Mouse (Mus musculus) limb, embryonic 15.5 days (tissue): ENCODE results near the gene E4f1. TPM values are rescaled to one million over a fixed set of nuclear protein-coding genes. Genes with fewer than 3 reads are reported as not detected.
A peak's percentile ranks its signal among the peaks of the same experiment; 100 is the strongest.
"Not testable (repeated sequence)": the region's sequence is repeated elsewhere in the genome, so short reads cannot be mapped to it uniquely, and the experiment has no call there.

Experiments used
- ATAC-seq: fragments of 200-750 bp; cut with Nextera tagmentation; 2 replicates; pipeline ENCODE4 v1.8.0; 2017; ENCODE audit warnings: low read depth, moderate TSS enrichment; ENCODE audit not compliant: insufficient number of reproducible peaks, low FRiP score, low TSS enrichment
- H3K27ac ChIP-seq: fragments of 300-500 bp; sonication (generic); 2 replicates; pipeline ENCODE4 v1.5.1; 2015; ENCODE audit warnings: moderate library complexity, mild to moderate bottlenecking, inconsistent platforms
- H3K27me3 ChIP-seq: fragments of 300-500 bp; sonication (generic); 2 replicates; pipeline ENCODE4 v1.6.1; 2015; ENCODE audit warnings: inconsistent platforms
- H3K36me3 ChIP-seq: fragments of 300-500 bp; sonication (generic); 2 replicates; pipeline ENCODE4 v1.6.1; 2015; ENCODE audit warnings: inconsistent platforms
- H3K4me1 ChIP-seq: fragments of 300-500 bp; sonication (generic); 2 replicates; pipeline ENCODE4 v1.6.1; 2015; ENCODE audit warnings: inconsistent platforms
- H3K4me2 ChIP-seq: fragments of 300-500 bp; sonication (generic); 2 replicates; pipeline ENCODE4 v1.6.1; 2015; ENCODE audit warnings: mild to moderate bottlenecking, inconsistent platforms
- H3K4me3 ChIP-seq: fragments of 300-500 bp; sonication (generic); 2 replicates; pipeline ENCODE4 v1.5.1; 2015; ENCODE audit warnings: mild to moderate bottlenecking, inconsistent platforms
- H3K9ac ChIP-seq: fragments of 300-500 bp; sonication (generic); 2 replicates; pipeline ENCODE4 v1.6.1; 2015; ENCODE audit warnings: inconsistent platforms
- H3K9me3 ChIP-seq: fragments of 300-500 bp; sonication (generic); 2 replicates; pipeline ENCODE4 v1.6.1; 2016; ENCODE audit warnings: inconsistent platforms
- WGBS: fragments of 180-500 bp; shearing (Covaris S2); methylation state at CpG from one replicate; pipeline ENCODE4 v1.1.7; 2015; 5-methylcytosine and 5-hydroxymethylcytosine counted together
- polyA plus RNA-seq: library from polyadenylated mRNA; unstranded; fragments of >200 nt; fragmentation: Nextera tagmentation; extraction: Ambion mirVana; gene quantifications from 2 replicates; pipeline ENCODE4 v1.2.1, GENCODE M21; 2015

The E4f1 gene
- polyA plus RNA-seq, 1 experiment from 2014 or later, result 37.5 TPM

DNA sequence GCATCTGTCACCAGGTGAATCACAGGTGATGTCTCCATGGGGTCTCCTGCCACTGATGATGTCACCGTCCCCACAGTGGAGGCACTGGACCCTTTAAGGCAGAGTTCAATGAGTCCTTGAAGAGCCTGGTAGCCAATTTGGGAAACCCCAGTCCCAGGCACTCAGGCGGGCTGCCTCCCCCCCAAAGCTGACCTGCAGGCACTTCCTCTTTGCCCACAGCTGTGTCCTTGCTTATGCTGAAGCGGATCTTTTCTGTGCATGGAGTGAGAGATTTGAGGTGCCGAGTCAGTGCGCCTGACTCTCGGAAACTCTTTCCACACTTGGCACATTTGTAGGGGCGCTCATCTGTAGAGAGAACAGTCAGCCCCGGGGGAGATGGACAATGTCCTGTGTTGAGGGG, 23.5 kb downstream of the E4f1 start:
- Histone ChIP-seq H3K9ac (no peak overlapping the region), H3K27me3 (no peaks in the 10 kb centered on the region), H3K36me3 (peaks cover 97% of the 10 kb centered on the region), H3K4me3 (no peak overlapping the region), H3K4me1 (0 out of 2 replicates have a peak, but pooled peaks cover 3% of the 10 kb centered on the region), H3K27ac (no peak overlapping the region), H3K4me2 (no peak overlapping the region), H3K9me3 (no peaks in the 10 kb centered on the region)
- WGBS, result 93% methylated on average over 8 of the region's 8 CpGs
- no peak for ATAC-seq

DNA sequence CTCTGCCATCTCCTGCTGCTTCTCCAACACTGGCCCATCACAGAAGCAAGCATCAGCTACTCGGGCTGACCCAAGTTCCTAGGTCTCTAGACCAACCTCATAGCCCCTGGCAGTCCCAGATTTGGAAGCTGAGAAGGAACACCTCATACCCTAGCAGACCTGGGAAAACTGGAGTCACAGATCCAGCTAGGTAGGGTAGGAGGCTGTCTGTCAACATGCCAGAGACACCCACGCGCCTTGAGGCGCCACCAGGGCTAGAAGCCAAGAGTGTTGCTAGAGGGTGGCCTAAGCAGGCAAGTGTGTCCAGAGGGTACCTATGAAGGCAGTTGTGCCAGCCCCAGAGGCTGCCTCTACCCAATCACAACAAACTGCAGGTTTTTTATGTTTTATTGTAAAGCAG, 26.7 kb downstream of the E4f1 start:
- Histone ChIP-seq H3K4me3 (no peak overlapping the region), H3K27me3 (no peaks in the 10 kb centered on the region), H3K36me3 (peaks cover 96% of the 10 kb centered on the region), H3K4me2 (no peak overlapping the region), H3K4me1 (0 out of 2 replicates have a peak, but pooled peaks cover 3% of the 10 kb centered on the region), H3K9ac (no peak overlapping the region), H3K27ac (no peak overlapping the region), H3K9me3 (no peaks in the 10 kb centered on the region)
- ATAC-seq, result no peak
- 83% methylated on average over 4 of the region's 4 CpGs for WGBS

DNA sequence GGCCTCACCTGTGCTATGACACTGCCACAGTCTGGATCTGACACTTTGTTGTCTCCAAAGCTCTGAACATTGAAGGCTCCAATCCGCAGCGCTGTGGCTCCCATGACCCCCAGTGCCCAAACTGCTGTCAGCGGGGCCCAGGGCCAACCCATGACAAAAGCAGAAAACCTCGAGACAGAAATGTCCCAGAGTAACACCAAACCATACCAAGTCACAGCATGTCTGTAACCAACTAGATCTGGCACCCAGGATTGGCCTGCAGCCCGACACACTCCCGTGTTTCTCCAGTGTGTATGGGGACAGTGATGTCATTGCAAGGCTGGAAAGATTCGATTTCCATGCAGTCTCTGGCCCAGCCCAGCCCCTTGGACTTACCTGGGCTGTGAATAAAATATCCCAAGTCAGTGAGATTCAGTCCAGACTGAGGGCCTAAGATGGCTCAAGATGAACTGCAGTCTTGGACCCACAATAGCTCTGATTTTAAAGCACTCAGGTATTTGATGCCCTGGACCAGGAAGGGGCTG, 27.4 kb downstream of the E4f1 start, which contains the start of gene Dnase1l2:
Dnase1l2 (minus strand) TSS at position 474 of the 524 bp plus-strand sequence.
- Histone ChIP-seq H3K36me3 (peaks cover 96% of the 10 kb centered on the region), H3K4me3 (no peak within 1 kb of the TSS), H3K9ac (no peak within 1 kb of the TSS), H3K27ac (no peak within 1 kb of the TSS), H3K4me2 (no peak within 1 kb of the TSS), H3K9me3 (no peaks in the 10 kb centered on the region), H3K4me1 (no peaks in the 10 kb centered on the region), H3K27me3 (no peaks in the 10 kb centered on the region)
- WGBS, result 69% methylated on average over 7 of the region's 7 CpGs
- ATAC-seq, result no peak

DNA sequence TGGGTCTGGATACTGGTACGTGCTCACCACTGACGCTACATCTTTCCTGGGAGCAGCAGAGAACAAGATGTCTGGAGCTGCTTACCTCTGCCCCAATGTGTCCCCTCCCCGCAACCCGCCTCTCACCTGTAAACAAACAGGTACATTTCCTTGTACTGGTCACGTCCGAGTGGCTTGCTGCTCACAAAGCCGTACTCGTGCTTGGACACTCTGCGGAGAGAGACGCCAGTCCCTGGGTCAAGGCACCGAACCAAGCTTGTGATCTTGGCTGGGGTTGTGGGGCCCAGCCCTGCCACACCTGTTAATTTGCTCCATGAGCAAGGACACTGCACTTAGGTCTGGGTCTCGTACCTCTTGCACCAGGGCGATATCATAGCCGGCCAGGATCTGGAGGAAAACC, 28.0 kb downstream of the E4f1 start:
- ATAC-seq, result no peak
- Histone ChIP-seq H3K27me3 (no peaks in the 10 kb centered on the region), H3K4me1 (no peaks in the 10 kb centered on the region), H3K9me3 (no peaks in the 10 kb centered on the region), H3K27ac (no peak overlapping the region), H3K4me2 (no peak overlapping the region), H3K4me3 (no peak overlapping the region), H3K9ac (no peak overlapping the region), H3K36me3 (peaks cover 95% of the 10 kb centered on the region)
- 89% methylated on average over 14 of the region's 14 CpGs for WGBS

DNA sequence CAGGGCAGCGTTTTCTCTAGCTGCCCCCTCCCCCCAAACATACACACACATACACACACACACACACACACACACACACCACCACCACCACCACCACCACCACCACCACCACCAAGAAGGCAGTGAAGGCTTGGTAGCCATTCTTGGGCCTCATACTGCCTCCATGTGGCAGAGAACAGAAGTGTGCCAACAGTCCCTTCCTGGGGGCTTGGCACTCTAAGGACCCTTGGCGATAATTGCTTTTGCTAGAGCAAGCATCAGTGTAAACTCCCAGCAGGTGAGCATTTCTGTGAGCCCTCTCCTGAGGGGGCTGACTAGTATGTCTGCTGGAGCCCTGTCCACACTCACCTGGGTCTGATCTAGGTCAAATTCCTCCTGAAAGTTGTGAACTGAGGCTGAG, 29.0 kb downstream of the E4f1 start:
- Histone ChIP-seq H3K27ac (no peak overlapping the region), H3K36me3 (peaks cover 91% of the 10 kb centered on the region), H3K4me1 (no peaks in the 10 kb centered on the region), H3K9ac (no peak overlapping the region), H3K9me3 (no peaks in the 10 kb centered on the region), H3K4me3 (no peak overlapping the region), H3K27me3 (no peaks in the 10 kb centered on the region), H3K4me2 (no peak overlapping the region)
- no peak for ATAC-seq
- 38% methylated on average over 2 of the region's 2 CpGs for WGBS

DNA sequence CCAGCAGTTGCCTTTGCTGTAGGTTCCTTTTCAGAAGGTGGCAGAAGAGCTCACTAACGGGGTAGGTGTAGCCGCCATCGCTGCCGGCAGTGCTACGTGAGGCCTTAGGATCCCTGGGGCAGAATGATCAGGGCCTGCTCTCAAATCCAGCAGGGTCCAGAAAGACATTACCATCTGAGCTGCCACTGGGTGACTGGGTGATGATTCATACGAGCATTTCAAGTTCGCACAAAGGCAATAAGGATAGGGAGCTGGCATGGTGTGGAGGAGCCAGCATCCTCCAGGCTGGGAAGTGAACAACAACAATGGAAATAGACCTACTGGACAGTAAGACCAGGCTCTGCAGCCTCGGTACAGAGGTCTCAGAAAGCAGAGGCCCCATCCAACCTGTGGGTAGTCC, 29.7 kb downstream of the E4f1 start:
- Histone ChIP-seq H3K9ac (no peak overlapping the region), H3K27me3 (no peaks in the 10 kb centered on the region), H3K4me3 (no peak overlapping the region), H3K4me1 (no peaks in the 10 kb centered on the region), H3K4me2 (no peak overlapping the region), H3K27ac (no peak overlapping the region), H3K9me3 (no peaks in the 10 kb centered on the region), H3K36me3 (peaks cover 91% of the 10 kb centered on the region)
- WGBS, result 88% methylated on average over 8 of the region's 8 CpGs
- ATAC-seq, result no peak

DNA sequence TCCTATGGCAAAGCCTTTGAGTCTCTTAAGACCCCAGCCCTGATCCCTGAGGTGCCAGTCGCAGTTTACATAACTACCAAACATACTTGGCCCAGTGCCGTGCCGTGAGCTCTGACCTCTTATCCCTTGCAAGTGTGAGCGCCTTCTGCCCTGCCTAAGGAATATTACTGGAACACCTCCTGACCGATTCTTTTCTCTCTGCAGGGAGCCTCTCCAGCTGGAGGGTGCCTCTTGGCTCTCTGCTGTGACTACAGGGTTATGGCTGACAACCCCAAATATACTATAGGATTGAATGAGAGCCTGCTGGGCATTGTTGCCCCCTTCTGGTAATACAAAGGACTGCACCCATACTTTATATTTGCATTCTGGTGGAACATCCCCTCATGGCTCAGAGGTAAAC, 33.1 kb downstream of the E4f1 start:
- Histone ChIP-seq H3K27me3 (no peaks in the 10 kb centered on the region), H3K4me2 (no peak overlapping the region), H3K36me3 (peaks cover 78% of the 10 kb centered on the region), H3K4me1 (no peaks in the 10 kb centered on the region), H3K4me3 (no peak overlapping the region), H3K9me3 (no peaks in the 10 kb centered on the region), H3K9ac (no peak overlapping the region), H3K27ac (no peak overlapping the region)
- 74% methylated on average over 5 of the region's 5 CpGs for WGBS
- no peak for ATAC-seq

DNA sequence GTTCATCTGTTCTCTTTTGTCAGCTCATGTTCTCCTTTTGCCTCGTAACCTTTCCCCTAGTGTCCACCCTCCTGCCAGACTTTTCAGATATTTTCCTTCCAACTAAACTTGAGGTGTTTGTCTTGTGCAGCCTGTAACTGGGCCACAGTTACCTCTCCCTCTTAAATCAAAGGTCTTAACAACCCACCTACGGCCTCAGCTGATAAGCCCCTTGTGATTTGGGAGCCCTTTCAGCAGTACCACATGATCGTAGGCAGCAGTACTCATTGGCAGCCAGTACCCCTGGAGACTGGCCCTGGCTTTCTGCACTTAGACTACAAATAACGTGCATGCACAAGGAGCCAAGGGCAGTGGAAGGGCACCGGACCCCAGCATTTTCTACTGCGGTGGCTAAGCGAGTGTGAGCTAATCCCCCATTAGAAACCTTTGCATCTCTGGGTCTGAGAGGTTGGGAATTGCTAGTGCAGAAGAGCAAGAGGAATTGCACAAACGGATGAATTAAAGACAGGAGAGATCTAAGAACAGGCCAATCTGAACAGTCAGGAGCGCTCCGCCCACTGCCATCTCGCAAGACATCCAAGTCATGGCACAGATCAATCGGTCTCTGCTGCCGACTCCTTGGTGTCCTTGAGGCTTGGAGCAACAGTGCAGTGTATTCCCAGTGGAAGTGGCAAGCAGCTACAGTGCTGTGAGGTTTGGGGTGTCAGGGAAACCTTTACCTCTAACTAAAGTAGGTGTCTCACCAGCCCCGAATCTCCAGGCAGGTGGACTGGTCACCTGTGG, 40.7 kb downstream of the E4f1 start:
- peaks cover 19% of the 10 kb centered on the region for H3K4me1 ChIP-seq
- H3K27me3 ChIP-seq, result no peaks in the 10 kb centered on the region
- H3K4me2 ChIP-seq, result no peak overlapping the region
- H3K4me3 ChIP-seq, result no peak overlapping the region
- no peak overlapping the region for H3K27ac ChIP-seq
- H3K9ac ChIP-seq, result no peak overlapping the region
- 83% methylated on average over 14 of the region's 14 CpGs for WGBS
- no peaks in the 10 kb centered on the region for H3K9me3 ChIP-seq
- peaks cover 24% of the 10 kb centered on the region for H3K36me3 ChIP-seq
- ATAC-seq, result no peak

DNA sequence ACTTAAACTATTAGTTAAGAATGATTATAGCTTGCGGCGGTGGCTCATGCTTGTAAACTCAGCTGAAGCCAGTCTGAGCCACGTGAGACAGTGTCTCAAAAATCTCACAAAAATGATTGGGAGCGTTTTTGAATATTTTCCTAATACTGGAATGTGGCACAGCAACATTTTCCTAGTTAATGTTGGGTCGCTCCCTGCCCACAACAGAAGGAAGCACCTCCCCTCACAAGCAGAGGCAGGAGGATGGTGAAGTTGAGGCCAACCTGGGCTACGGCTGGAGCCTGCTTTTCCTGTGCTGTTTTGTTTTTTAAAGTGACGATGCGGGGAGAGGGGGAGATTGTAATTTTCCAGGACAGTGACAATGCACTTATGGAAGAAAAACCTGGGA, 42.9 kb downstream of the E4f1 start:
- WGBS, result 4% methylated on average over 8 of the region's 8 CpGs
- no peak for ATAC-seq
- no peaks in the 10 kb centered on the region for H3K27me3 ChIP-seq

DNA sequence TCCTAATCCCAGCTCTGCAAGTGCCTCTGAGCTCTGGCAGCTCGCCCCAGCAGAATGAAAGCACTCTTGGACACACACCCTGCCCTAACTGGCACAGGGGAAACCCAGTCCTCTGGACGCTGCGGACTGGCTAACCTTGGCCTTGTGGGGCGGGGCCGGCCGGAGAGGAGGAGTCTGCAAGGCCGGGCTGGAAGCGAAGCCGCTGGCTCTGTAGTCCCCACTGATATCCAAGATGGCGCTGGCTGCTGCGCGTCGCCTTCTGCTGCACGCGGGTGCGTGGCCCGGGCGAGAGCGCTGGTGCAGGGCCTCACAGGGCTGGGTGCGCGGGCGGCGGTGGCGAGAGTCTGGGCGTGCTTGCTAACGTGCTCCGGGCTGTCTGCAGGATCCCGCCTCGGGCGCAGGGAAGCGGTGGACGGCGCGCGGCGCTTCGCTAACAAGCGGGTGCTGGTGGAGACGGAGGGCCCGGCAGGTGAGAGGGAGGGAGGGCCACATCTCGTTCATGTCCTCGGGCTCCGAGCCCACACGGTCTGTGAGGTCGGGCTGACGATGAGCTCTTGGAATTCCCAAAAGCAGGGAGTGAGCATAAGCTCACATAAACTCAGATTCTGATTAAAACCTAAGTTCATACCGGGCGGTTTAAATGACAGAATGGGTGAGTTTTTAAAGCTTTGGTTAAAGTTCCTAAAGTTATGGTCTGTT, 43.5 kb downstream of the E4f1 start, which contains the start of gene Eci1:
Eci1 (plus strand) TSS at position 171 of the 699 bp plus-strand sequence.
- peak; percentile 95 for ATAC-seq
- WGBS, result under 1% methylated on average over 48 of the region's 48 CpGs

More for the DNA sequence above, 42.9 kb downstream of the E4f1 start:
- H3K27ac ChIP-seq, result peak overlapping the region; percentile 98
- H3K4me2 ChIP-seq, result peak overlapping the region; percentile 68
- peak overlapping the region; percentile 85 for H3K9ac ChIP-seq
- peak overlapping the region; percentile 73 for H3K4me3 ChIP-seq
- peaks cover 34% of the 10 kb centered on the region for H3K36me3 ChIP-seq
- H3K9me3 ChIP-seq, result no peaks in the 10 kb centered on the region
- H3K4me1 ChIP-seq, result peaks cover 19% of the 10 kb centered on the region

DNA sequence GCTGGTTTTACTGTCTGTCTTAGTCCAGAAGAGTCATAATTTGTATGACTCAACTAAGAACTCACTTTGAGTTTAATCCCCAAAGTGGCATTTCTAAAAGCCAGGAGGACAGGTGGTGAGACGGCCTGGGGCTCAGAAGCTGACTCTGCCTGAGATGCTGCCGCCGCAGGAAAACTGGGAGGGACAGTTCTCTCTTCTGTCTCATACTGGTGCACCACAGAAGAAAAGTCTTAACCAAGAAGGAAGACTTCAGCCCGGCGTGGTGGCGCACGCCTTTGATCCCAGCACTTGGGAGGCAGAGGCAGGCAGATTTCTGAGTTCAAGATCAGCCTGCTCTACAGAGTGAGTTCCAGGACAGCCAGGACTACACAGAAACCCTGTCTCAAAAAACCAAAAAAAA, 44.2 kb downstream of the E4f1 start:
- 82% methylated on average over 7 of the region's 7 CpGs for WGBS
- Histone ChIP-seq H3K27ac (peak overlapping the region; percentile 98), H3K4me1 (peaks cover 18% of the 10 kb centered on the region), H3K9me3 (no peaks in the 10 kb centered on the region), H3K36me3 (peaks cover 46% of the 10 kb centered on the region), H3K4me3 (peak overlapping the region; percentile 73), H3K27me3 (no peaks in the 10 kb centered on the region), H3K9ac (no peak overlapping the region), H3K4me2 (peak overlapping the region; percentile 68; the same call in 1 of the 2 replicates)
- ATAC-seq, result no peak

More for the DNA sequence above, 43.5 kb downstream of the E4f1 start, which contains the start of gene Eci1:
- Histone ChIP-seq H3K27me3 (no peaks in the 10 kb centered on the region), H3K27ac (peak within 1 kb of the TSS; percentile 98), H3K4me1 (peaks cover 19% of the 10 kb centered on the region), H3K36me3 (peaks cover 39% of the 10 kb centered on the region), H3K9ac (peak within 1 kb of the TSS; percentile 85), H3K9me3 (no peaks in the 10 kb centered on the region), H3K4me3 (peak within 1 kb of the TSS; percentile 73), H3K4me2 (peak within 1 kb of the TSS; percentile 68)

DNA sequence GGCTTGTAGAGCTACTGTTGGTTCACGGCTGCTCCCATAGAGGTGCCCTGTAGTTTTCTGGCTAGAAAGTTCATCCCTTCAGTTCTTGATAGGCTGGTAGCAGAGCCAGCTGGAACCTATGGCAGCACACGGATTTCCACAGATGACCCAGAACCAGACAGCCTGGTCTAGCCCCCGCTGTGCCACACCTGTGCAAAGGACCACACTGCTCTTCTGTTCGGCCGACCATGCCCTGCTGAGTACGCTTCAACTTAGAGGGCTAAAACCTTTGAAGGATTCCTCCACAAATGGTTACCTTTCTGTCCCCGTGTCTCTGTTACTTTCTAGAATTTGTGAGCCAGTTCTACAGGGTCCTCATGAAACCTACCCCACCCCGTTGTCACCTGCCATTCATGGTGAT, 44.8 kb downstream of the E4f1 start:
- 93% methylated on average over 6 of the region's 8 CpGs for WGBS

More for the DNA sequence above, 44.8 kb downstream of the E4f1 start:
- not testable (repeated sequence) for H3K4me3 ChIP-seq, ATAC-seq, H3K27me3 ChIP-seq, H3K4me2 ChIP-seq, H3K9me3 ChIP-seq, H3K9ac ChIP-seq, H3K27ac ChIP-seq
- peaks cover 14% of the 10 kb centered on the region for H3K4me1 ChIP-seq
- peaks cover 49% of the 10 kb centered on the region for H3K36me3 ChIP-seq
